Mouse (Mus musculus): ENCODE data around the gene Tenm4. TPM values are rescaled to one million over a fixed set of nuclear protein-coding genes. Genes with fewer than 3 reads are reported as not detected.

The Tenm4 gene
- total and polyA plus RNA-seq, 2 experiments, result 0.09 to 0.11 TPM

- WGBS, result 82% methylated on average over 6 of the region's 6 CpGs
- H3K27me3 ChIP-seq (ENCODE audit: control insufficient read depth, insufficient read depth, low read length), result no peaks in the 10 kb centered on the region
Observed at GRCm38 (mm10) chr7:96740631-96741030, 569.6 kb downstream of the Tenm4 start.

GRCm38 (mm10) chr7:96742221-96742620 lies 571.2 kb downstream of the Tenm4 start:
- Histone ChIP-seq H3K36me3 (ENCODE audit: control insufficient read depth, insufficient read depth, low read length) (no peaks in the 10 kb centered on the region), H3K9ac (ENCODE audit: low read depth, low read length) (no peak overlapping the region), H3K4me3 (ENCODE audit: insufficient read depth, low read depth, low read length) (no peak overlapping the region), H3K4me1 (ENCODE audit: control insufficient read depth, insufficient read depth, low read length) (no peaks in the 10 kb centered on the region), H3K79me2 (ENCODE audit: control insufficient read depth, insufficient read depth, low read length) (no peaks in the 10 kb centered on the region), H3K27ac (replicated peaks; ENCODE audit: insufficient read depth, low read depth, low read length) (no peak overlapping the region), H3K27me3 (ENCODE audit: control insufficient read depth, insufficient read depth, low read length) (no peaks in the 10 kb centered on the region)
- WGBS, result 74% methylated on average over 7 of the region's 7 CpGs
- DNase-seq (ENCODE audit: extremely low read depth, low read depth, low spot score), result no peak
- TF ChIP-seq CTCF (IDR thresholded peaks at IDR 0.05; ENCODE audit: low read depth, low read length) (no peak), POLR2A (IDR thresholded peaks at IDR 0.05; ENCODE audit: extremely low read depth, insufficient read depth, low read length) (no peak)

More at GRCm38 (mm10) chr7:96740631-96741030, 569.6 kb downstream of the Tenm4 start:
- Histone ChIP-seq H3K4me1 (ENCODE audit: control insufficient read depth, insufficient read depth, low read length) (no peaks in the 10 kb centered on the region), H3K9ac (ENCODE audit: low read depth, low read length) (no peak overlapping the region), H3K79me2 (ENCODE audit: control insufficient read depth, insufficient read depth, low read length) (no peaks in the 10 kb centered on the region), H3K4me3 (ENCODE audit: insufficient read depth, low read depth, low read length) (no peak overlapping the region), H3K36me3 (ENCODE audit: control insufficient read depth, insufficient read depth, low read length) (no peaks in the 10 kb centered on the region), H3K27ac (replicated peaks; ENCODE audit: insufficient read depth, low read depth, low read length) (no peak overlapping the region)
- no peak for TF ChIP-seq POLR2A (IDR thresholded peaks at IDR 0.05; ENCODE audit: extremely low read depth, insufficient read depth, low read length)
- TF ChIP-seq CTCF (IDR thresholded peaks at IDR 0.05; ENCODE audit: low read depth, low read length), result no peak
- no peak for DNase-seq (ENCODE audit: extremely low read depth, low read depth, low spot score)

GRCm38 (mm10) chr7:96745956-96746355 lies 574.9 kb downstream of the Tenm4 start:
- no peak for DNase-seq (ENCODE audit: extremely low read depth, low read depth, low spot score)

GRCm38 (mm10) chr7:96746706-96747105 lies 575.7 kb downstream of the Tenm4 start:
- Histone ChIP-seq H3K27me3 (ENCODE audit: control insufficient read depth, insufficient read depth, low read length) (no peaks in the 10 kb centered on the region), H3K4me3 (ENCODE audit: insufficient read depth, low read depth, low read length) (no peak overlapping the region), H3K4me1 (ENCODE audit: control insufficient read depth, insufficient read depth, low read length) (no peaks in the 10 kb centered on the region), H3K79me2 (ENCODE audit: control insufficient read depth, insufficient read depth, low read length) (no peaks in the 10 kb centered on the region), H3K9ac (ENCODE audit: low read depth, low read length) (no peak overlapping the region), H3K27ac (replicated peaks; ENCODE audit: insufficient read depth, low read depth, low read length) (no peak overlapping the region), H3K36me3 (ENCODE audit: control insufficient read depth, insufficient read depth, low read length) (no peaks in the 10 kb centered on the region)
- TF ChIP-seq CTCF (IDR thresholded peaks at IDR 0.05; ENCODE audit: low read depth, low read length) (no peak), POLR2A (IDR thresholded peaks at IDR 0.05; ENCODE audit: extremely low read depth, insufficient read depth, low read length) (no peak)
- 72% methylated on average over 4 of the region's 4 CpGs for WGBS
- no peak for DNase-seq (ENCODE audit: extremely low read depth, low read depth, low spot score)

More at GRCm38 (mm10) chr7:96745956-96746355, 574.9 kb downstream of the Tenm4 start:
- Histone ChIP-seq H3K27ac (replicated peaks; ENCODE audit: insufficient read depth, low read depth, low read length) (no peak overlapping the region), H3K4me3 (ENCODE audit: insufficient read depth, low read depth, low read length) (no peak overlapping the region), H3K4me1 (ENCODE audit: control insufficient read depth, insufficient read depth, low read length) (no peaks in the 10 kb centered on the region), H3K9ac (ENCODE audit: low read depth, low read length) (no peak overlapping the region), H3K79me2 (ENCODE audit: control insufficient read depth, insufficient read depth, low read length) (no peaks in the 10 kb centered on the region), H3K36me3 (ENCODE audit: control insufficient read depth, insufficient read depth, low read length) (no peaks in the 10 kb centered on the region), H3K27me3 (ENCODE audit: control insufficient read depth, insufficient read depth, low read length) (no peaks in the 10 kb centered on the region)
- no peak for TF ChIP-seq CTCF (IDR thresholded peaks at IDR 0.05; ENCODE audit: low read depth, low read length)
- TF ChIP-seq POLR2A (IDR thresholded peaks at IDR 0.05; ENCODE audit: extremely low read depth, insufficient read depth, low read length), result no peak
- WGBS, result 40% methylated on average over 6 of the region's 6 CpGs

GRCm38 (mm10) chr7:96748538-96749045 lies 577.5 kb downstream of the Tenm4 start:
- TF ChIP-seq POLR2A (IDR thresholded peaks at IDR 0.05; ENCODE audit: extremely low read depth, insufficient read depth, low read length), result no peak
- no peak for TF ChIP-seq CTCF (IDR thresholded peaks at IDR 0.05; ENCODE audit: low read depth, low read length)
- 83% methylated on average over 7 of the region's 7 CpGs for WGBS
- Histone ChIP-seq H3K36me3 (ENCODE audit: control insufficient read depth, insufficient read depth, low read length) (no peaks in the 10 kb centered on the region), H3K9ac (ENCODE audit: low read depth, low read length) (no peak overlapping the region), H3K4me3 (ENCODE audit: insufficient read depth, low read depth, low read length) (no peak overlapping the region), H3K79me2 (ENCODE audit: control insufficient read depth, insufficient read depth, low read length) (no peaks in the 10 kb centered on the region), H3K4me1 (ENCODE audit: control insufficient read depth, insufficient read depth, low read length) (no peaks in the 10 kb centered on the region), H3K27me3 (ENCODE audit: control insufficient read depth, insufficient read depth, low read length) (no peaks in the 10 kb centered on the region), H3K27ac (replicated peaks; ENCODE audit: insufficient read depth, low read depth, low read length) (no peak overlapping the region)
- no peak for DNase-seq (ENCODE audit: extremely low read depth, low read depth, low spot score)

- H3K9ac ChIP-seq (ENCODE audit: low read depth, low read length), result no peak overlapping the region
- H3K36me3 ChIP-seq (ENCODE audit: control insufficient read depth, insufficient read depth, low read length), result no peaks in the 10 kb centered on the region
- DNase-seq (ENCODE audit: extremely low read depth, low read depth, low spot score), result no peak
- no peak overlapping the region for H3K4me3 ChIP-seq (ENCODE audit: insufficient read depth, low read depth, low read length)
- no peaks in the 10 kb centered on the region for H3K27me3 ChIP-seq (ENCODE audit: control insufficient read depth, insufficient read depth, low read length)
- no peak overlapping the region for H3K27ac ChIP-seq (replicated peaks; ENCODE audit: insufficient read depth, low read depth, low read length)
- H3K4me1 ChIP-seq (ENCODE audit: control insufficient read depth, insufficient read depth, low read length), result no peaks in the 10 kb centered on the region
- H3K79me2 ChIP-seq (ENCODE audit: control insufficient read depth, insufficient read depth, low read length), result no peaks in the 10 kb centered on the region
- TF ChIP-seq POLR2A (IDR thresholded peaks at IDR 0.05; ENCODE audit: extremely low read depth, insufficient read depth, low read length), result no peak
- TF ChIP-seq CTCF (IDR thresholded peaks at IDR 0.05; ENCODE audit: low read depth, low read length), result no peak
- 81% methylated on average over 8 of the region's 8 CpGs for WGBS
Observed at GRCm38 (mm10) chr7:96749753-96750152, 578.7 kb downstream of the Tenm4 start.

Data from liver, adult 2 months (tissue).